Mouse (Mus musculus) Patski (cell line): Measurements from ENCODE around the gene Kyat1. TPM values are rescaled to one million over a fixed set of nuclear protein-coding genes. Genes with fewer than 3 reads are reported as not detected.
"Not testable (repeated sequence)": the region's sequence is repeated elsewhere in the genome, so short reads cannot be mapped to it uniquely, and the experiment has no call there.

Experiments
- ATAC-seq: fragments of 100-300 bp; one replicate; pipeline ENCODE4 v1.8.0; 2021
- CTCF ChIA-PET: fragments of 350-600 bp; sonication (Branson Sonifier 250); formaldehyde crosslinking; loops from one replicate; lab custom pipeline; 2022; ENCODE audit warnings: inconsistent platforms; lab: Charles Lee
- POLR2A ChIA-PET: fragments of 350-600 bp; sonication (Branson Sonifier 250); formaldehyde crosslinking; loops from one replicate; lab custom pipeline; 2022; ENCODE audit warnings: antibody characterized with exemption, inconsistent platforms; lab: Charles Lee
- DNase-seq: peaks from one replicate; pipeline ENCODE4 v3.0.0-alpha.2; 2011; ENCODE audit warnings: low read depth, low spot score
- H3K27me3 ChIP-seq: fragments of 371-371 bp; one replicate; pipeline ENCODE4 v1.5.1; 2021
- CTCF ChIP-seq: fragments of 100-300 bp; IDR thresholded peaks from one replicate; pipeline ENCODE4 v1.5.1; 2021
- in situ Hi-C: fragments of 300-500 bp; cut with MboI; formaldehyde crosslinking; loops from 3 replicates; pipeline ENCODE4 v1.11.1; 2018; ENCODE audit warnings: low pct_unique_long_range_greater_than_20kb, mixed read lengths
- polyA plus RNA-seq: library from polyadenylated mRNA; unstranded; gene quantifications from one replicate; pipeline ENCODE4 v1.2.3, GENCODE M21; 2021

Kyat1 gene
- polyA plus RNA-seq, 1 experiment from 2014 or later: 14.8 TPM

GRCm38 (mm10) chr2:30175897-30176296 lies 29.8 kb downstream of the Kyat1 start:
- ChIA-PET CTCF (interaction anchor here (0.6 kb wide), 1 partner anchor 14 kb away, joined by 3 read pairs; no protein-coding TSS in a partner anchor), POLR2A (interaction anchor here (1.8 kb wide), 1 partner anchor 63 kb away, joined by 4 read pairs; no protein-coding TSS in a partner anchor)
- DNase-seq: no peak
- ATAC-seq: no peak
- in situ Hi-C loops: loop anchor here (10.0 kb wide), 1 partner anchor 89 kb away; the partner anchor contains the start of gene Phyhd1
- no peak for TF ChIP-seq CTCF
- H3K27me3 ChIP-seq: no peaks in the 10 kb centered on the region

GRCm38 (mm10) chr2:30173541-30174240 lies 32.0 kb downstream of the Kyat1 start:
- TF ChIP-seq CTCF: no peak
- no peak for DNase-seq
- no peak for ATAC-seq
- in situ Hi-C loops: loop anchor here (10.0 kb wide), 1 partner anchor 91 kb away; the partner anchor contains the start of gene Phyhd1
- H3K27me3 ChIP-seq: no peaks in the 10 kb centered on the region
- ChIA-PET CTCF (interaction anchor here (1.0 kb wide), 1 partner anchor 93 kb away, joined by 3 read pairs; no protein-coding TSS in a partner anchor), POLR2A (no interaction called here)

- no peak for DNase-seq
- no peak for TF ChIP-seq CTCF
- ChIA-PET CTCF (no interaction called here), POLR2A (interaction anchor here (0.8 to 1.4 kb wide), 5 partner anchors 11 to 65 kb away, joined by 3 to 4 read pairs (median 3); partner anchors contain the start of gene Lrrc8a)
- ATAC-seq: peak; percentile 3
- no peaks in the 10 kb centered on the region for H3K27me3 ChIP-seq
- in situ Hi-C loops: loop anchor here (10.0 kb wide), 1 partner anchor 93 kb away; the partner anchor contains the start of gene Phyhd1
Measured at GRCm38 (mm10) chr2:30171997-30172382, 33.7 kb downstream of the Kyat1 start.

GRCm38 (mm10) chr2:30171371-30171996 lies 34.2 kb downstream of the Kyat1 start, which contains the start of gene Endog:
Endog (plus strand) TSS chr2:30171493.
- ATAC-seq (peak; percentile 75), DNase-seq (no peak)
- in situ Hi-C loops: loop anchor here (10.0 kb wide), 1 partner anchor 93 kb away; the partner anchor contains the start of gene Phyhd1
- POLR2A ChIA-PET: interaction anchor here (0.8 to 1.4 kb wide), 4 partner anchors 20 to 66 kb away, joined by 3 to 4 read pairs (median 3); partner anchors contain the start of gene Lrrc8a
- TF ChIP-seq CTCF: no peak
- CTCF ChIA-PET: interaction anchor here (1.1 to 1.2 kb wide), 2 partner anchors 10 to 42 kb away, joined by 3 to 6 read pairs; no protein-coding TSS in a partner anchor
- H3K27me3 ChIP-seq: no peaks in the 10 kb centered on the region

GRCm38 (mm10) chr2:30166677-30167076 lies 39.0 kb downstream of the Kyat1 start:
- TF ChIP-seq CTCF: no peak
- POLR2A ChIA-PET: no interaction called here
- CTCF ChIA-PET: no interaction called here
- in situ Hi-C loops: no loop called here
- no peak for DNase-seq
- no peaks in the 10 kb centered on the region for H3K27me3 ChIP-seq
- no peak for ATAC-seq

- CTCF ChIA-PET: interaction anchor here (0.8 kb wide), 1 partner anchor 23 kb away, joined by 3 read pairs; no protein-coding TSS in a partner anchor
- ATAC-seq: no peak
Measured at GRCm38 (mm10) chr2:30164340-30164932, 41.2 kb downstream of the Kyat1 start.

GRCm38 (mm10) chr2:30161809-30162208 lies 43.8 kb downstream of the Kyat1 start:
- ATAC-seq (no peak), DNase-seq (no peak)
- in situ Hi-C loops: no loop called here
- ChIA-PET CTCF (interaction anchor here (0.8 to 2.5 kb wide), 17 partner anchors 9 to 109 kb away, joined by 3 to 22 read pairs (median 5); partner anchors contain the start of genes Endog, Tbc1d13 and Zer1), POLR2A (interaction anchor here (0.6 to 2.4 kb wide), 5 partner anchors 11 to 91 kb away, joined by 3 to 14 read pairs (median 4); partner anchors contain the start of genes Tbc1d13 and Zer1)
- TF ChIP-seq CTCF: peak; percentile 70
- no peaks in the 10 kb centered on the region for H3K27me3 ChIP-seq

More at GRCm38 (mm10) chr2:30164340-30164932, 41.2 kb downstream of the Kyat1 start:
- in situ Hi-C loops: no loop called here
- no peak for TF ChIP-seq CTCF
- POLR2A ChIA-PET: no interaction called here
- H3K27me3 ChIP-seq: no peaks in the 10 kb centered on the region
- no peak for DNase-seq

GRCm38 (mm10) chr2:30159871-30160270 lies 45.8 kb downstream of the Kyat1 start:
- POLR2A ChIA-PET, H3K27me3 ChIP-seq, ATAC-seq, DNase-seq, in situ Hi-C loops, CTCF ChIA-PET: not testable (repeated sequence)

GRCm38 (mm10) chr2:30152616-30153015 lies 53.0 kb downstream of the Kyat1 start:
- no peak for ATAC-seq
- TF ChIP-seq CTCF: no peak
- in situ Hi-C loops: no loop called here
- CTCF ChIA-PET: interaction anchor here (1.9 kb wide), 1 partner anchor 8 kb away, joined by 5 read pairs; no protein-coding TSS in a partner anchor
- POLR2A ChIA-PET: no interaction called here
- DNase-seq: no peak
- H3K27me3 ChIP-seq: no peaks in the 10 kb centered on the region

GRCm38 (mm10) chr2:30151840-30152239 lies 53.8 kb downstream of the Kyat1 start:
- POLR2A ChIA-PET: interaction anchor here (1.1 to 1.6 kb wide), 2 partner anchors 9 to 20 kb away, joined by 3 to 4 read pairs; no protein-coding TSS in a partner anchor
- CTCF ChIA-PET: interaction anchor here (5.5 kb wide), 1 partner anchor 10 kb away, joined by 22 read pairs; no protein-coding TSS in a partner anchor
- DNase-seq (no peak), ATAC-seq (no peak)
- TF ChIP-seq CTCF: no peak
- no peaks in the 10 kb centered on the region for H3K27me3 ChIP-seq
- in situ Hi-C loops: no loop called here
